Mouse (Mus musculus): ENCODE measurements at regions not wholly inside any gene's neighbourhood (a gene's known extent, or its start where the extent isn't known, plus 50 kb on each side); places are given as distances from the start of the nearest gene placed in this dataset.

DNA sequence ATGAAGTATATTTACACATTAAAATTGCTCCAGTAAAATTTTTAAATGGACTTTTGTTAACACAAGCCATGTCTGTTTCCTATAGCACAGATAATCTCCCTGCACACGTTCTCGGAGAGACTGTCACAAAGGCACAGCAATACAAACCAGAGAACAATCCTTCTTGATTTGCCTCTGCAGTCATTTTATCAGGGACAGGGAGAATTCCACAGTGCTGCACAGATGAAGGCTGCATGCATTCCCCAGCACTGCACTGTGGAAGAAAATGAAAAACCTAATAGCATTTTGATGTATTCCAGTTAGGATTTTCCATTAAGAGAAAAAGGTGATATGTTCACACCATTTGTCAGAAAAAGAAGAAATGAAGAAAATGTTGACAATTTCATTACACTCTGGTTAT, 63.4 kb upstream of the 1700008P02Rik start:
- no peak for DNase-seq (ENCODE audit: low spot score in 2 of 2)

DNA sequence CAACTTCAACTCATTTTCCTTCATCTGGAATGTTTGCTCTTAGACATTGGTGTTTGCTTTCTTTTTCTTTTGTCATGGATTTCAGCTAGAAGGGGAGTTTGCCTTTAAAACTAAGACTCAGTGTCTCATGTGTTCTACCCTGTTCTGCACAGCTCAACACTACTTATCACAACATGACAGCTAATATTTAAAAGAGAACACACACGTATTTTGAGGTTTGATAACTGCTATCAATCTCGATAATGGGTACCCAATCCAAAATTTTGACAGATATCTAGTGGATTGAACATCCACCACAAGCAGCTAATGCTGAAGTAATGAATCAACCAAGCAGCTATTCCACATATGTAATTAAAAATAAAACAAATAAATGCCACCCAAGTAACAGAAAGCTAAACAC, 61.2 kb upstream of the 1700008P02Rik start:
- no peak for DNase-seq (ENCODE audit: low spot score in 2 of 2)

DNA sequence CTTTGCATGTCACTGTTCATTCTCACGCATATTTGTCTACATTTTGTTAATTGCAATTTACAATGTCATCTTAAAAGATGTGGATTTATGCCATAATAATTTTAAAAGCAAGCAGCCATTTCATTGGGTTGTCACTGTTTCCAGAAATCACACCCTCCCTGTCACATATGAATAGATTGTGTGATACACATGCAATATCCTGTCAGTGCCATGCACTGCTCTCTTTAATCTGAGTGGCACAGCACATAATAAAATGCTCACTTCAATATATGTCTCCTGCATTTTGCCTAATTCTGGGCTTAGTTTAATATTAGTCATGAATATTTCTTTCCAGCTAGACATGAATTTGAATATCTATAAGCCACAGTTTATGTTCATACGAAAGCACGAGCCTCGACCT, 56.1 kb upstream of the 1700008P02Rik start:
- DNase-seq (ENCODE audit: low spot score in 2 of 2), result no peak

DNA sequence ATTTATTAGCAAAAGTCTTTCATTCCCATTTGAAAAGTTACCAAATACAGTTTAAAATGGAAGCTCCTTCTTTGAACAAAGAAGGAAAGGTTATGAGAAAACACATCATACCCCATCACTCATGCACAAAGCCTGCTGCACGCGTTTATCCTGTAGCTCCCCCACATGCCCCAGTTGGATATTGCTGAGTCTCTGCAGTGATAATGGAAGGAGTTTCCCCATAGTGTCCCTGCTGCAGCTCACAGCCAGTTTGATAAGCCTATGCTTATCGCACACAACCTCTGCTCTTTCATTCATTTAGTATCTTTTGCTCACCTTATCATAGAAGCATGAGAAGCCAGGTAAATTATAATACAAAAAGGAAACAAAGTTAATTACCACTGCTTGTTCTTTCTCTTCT, 55.1 kb upstream of the 1700008P02Rik start:
- DNase-seq (ENCODE audit: low spot score in 2 of 2), result no peak
